Mouse (Mus musculus) bone marrow macrophage, adult 2 months (primary cell): ENCODE results near the gene Tnfrsf19. TPM values are rescaled to one million over a fixed set of nuclear protein-coding genes. Genes with fewer than 3 reads are reported as not detected.
A peak's percentile ranks its signal among the peaks of the same experiment; 100 is the strongest.

Experiments used
- H3K27ac ChIP-seq: 2 replicates; pipeline ENCODE4 v1.5.1; 2012; ENCODE audit warnings: low read depth, low read length; ENCODE audit not compliant: insufficient read depth
- H3K4me1 ChIP-seq: 2 replicates; pipeline ENCODE4 v1.6.1; 2012; ENCODE audit warnings: low read length; ENCODE audit not compliant: control insufficient read depth, insufficient read depth
- H3K4me3 ChIP-seq: 2 replicates; pipeline ENCODE4 v1.5.1; 2012; ENCODE audit warnings: mild to moderate bottlenecking, low read length, moderate library complexity; ENCODE audit not compliant: insufficient read depth
- CTCF ChIP-seq: IDR thresholded peaks from 2 replicates; pipeline ENCODE4 v1.5.1; 2012; ENCODE audit warnings: low read depth, mild to moderate bottlenecking, low read length, moderate library complexity
- POLR2A ChIP-seq: IDR thresholded peaks from 2 replicates; pipeline ENCODE4 v1.6.1; 2012; ENCODE audit warnings: mild to moderate bottlenecking, low read depth, low read length, borderline replicate concordance
- polyA plus RNA-seq: library from polyadenylated mRNA; stranded (reverse); fragments of >200 nt; gene quantifications from 2 replicates; pipeline ENCODE4 v1.2.4, GENCODE M21; 2012; ENCODE audit not compliant: missing spikeins, insufficient read depth, insufficient read length

Gene Tnfrsf19
- polyA plus RNA-seq = not detected in 2 replicates

GRCm38 (mm10) chr14:61046091-61046681, at the start of gene Tnfrsf19:
TSS of gene Tnfrsf19 (minus strand) at chr14:61046490.
- TF ChIP-seq CTCF (no peak), POLR2A (no peak)
- Histone ChIP-seq H3K4me3 (peak within 1 kb of the TSS; percentile 14), H3K27ac (no peak within 1 kb of the TSS), H3K4me1 (no peaks in the 10 kb centered on the region)

GRCm38 (mm10) chr14:61092073-61092472, 45.8 kb upstream of the Tnfrsf19 start:
- TF ChIP-seq POLR2A = no peak
- TF ChIP-seq CTCF = no peak
- Histone ChIP-seq H3K4me3 (no peak overlapping the region), H3K4me1 (no peaks in the 10 kb centered on the region), H3K27ac (no peak overlapping the region)

- no peak overlapping the region for H3K4me3 ChIP-seq
- TF ChIP-seq POLR2A = no peak
- TF ChIP-seq CTCF = no peak
- H3K27ac ChIP-seq = no peak overlapping the region
- no peaks in the 10 kb centered on the region for H3K4me1 ChIP-seq
Observed at GRCm38 (mm10) chr14:61090955-61091354, 44.7 kb upstream of the Tnfrsf19 start.

DNA sequence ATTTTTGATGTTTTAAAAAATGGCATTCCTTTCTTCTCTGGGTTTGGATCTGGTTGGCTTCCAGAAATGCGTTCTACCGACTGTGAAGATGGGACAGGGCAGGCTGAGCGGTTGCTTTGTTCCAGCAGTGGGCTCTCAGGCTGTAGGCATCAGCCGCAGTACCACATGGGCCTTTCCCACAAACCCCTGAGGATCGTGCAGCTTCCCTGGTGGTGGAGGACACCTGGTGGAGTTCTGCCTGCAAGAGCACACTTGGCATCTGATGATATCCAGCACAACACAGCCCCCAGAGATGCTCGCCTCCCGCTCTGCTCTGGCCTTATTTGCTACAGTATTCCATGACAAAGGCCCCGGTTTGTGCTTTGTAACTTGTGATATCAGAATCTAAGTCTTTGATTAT, 41.9 kb upstream of the Tnfrsf19 start:
- H3K4me1 ChIP-seq = no peaks in the 10 kb centered on the region
- no peak overlapping the region for H3K4me3 ChIP-seq
- no peak overlapping the region for H3K27ac ChIP-seq
- no peak for TF ChIP-seq CTCF
- no peak for TF ChIP-seq POLR2A

GRCm38 (mm10) chr14:61085325-61085724, 39.0 kb upstream of the Tnfrsf19 start:
- TF ChIP-seq POLR2A (no peak), CTCF (no peak)
- Histone ChIP-seq H3K4me3 (no peak overlapping the region), H3K27ac (no peak overlapping the region), H3K4me1 (no peaks in the 10 kb centered on the region)

DNA sequence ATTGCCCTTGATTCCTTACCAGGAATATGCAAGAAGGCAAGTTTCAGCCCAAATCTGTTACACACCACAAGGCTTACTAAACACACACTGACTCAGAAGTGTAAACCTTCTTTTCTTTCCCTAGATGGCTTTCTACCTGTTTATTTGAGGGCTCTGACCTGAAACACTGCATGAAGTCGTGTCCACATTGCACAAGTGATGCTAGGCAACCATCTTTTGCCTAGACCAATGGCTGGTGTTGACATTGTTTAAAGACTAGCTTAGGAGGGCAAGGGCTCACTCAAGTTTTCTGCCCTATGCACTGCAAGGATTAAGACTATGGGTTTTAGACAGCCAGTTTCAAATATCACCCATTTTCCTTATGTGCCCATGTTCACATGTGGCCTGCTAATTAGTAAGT, 23.3 kb upstream of the Tnfrsf19 start:
- Histone ChIP-seq H3K27ac (no peak overlapping the region), H3K4me3 (no peak overlapping the region)

GRCm38 (mm10) chr14:61061729-61062128, 15.4 kb upstream of the Tnfrsf19 start:
- no peak overlapping the region for H3K27ac ChIP-seq
- H3K4me1 ChIP-seq = no peaks in the 10 kb centered on the region
- no peak overlapping the region for H3K4me3 ChIP-seq
- TF ChIP-seq CTCF = no peak
- TF ChIP-seq POLR2A = no peak

More for the DNA sequence above, 23.3 kb upstream of the Tnfrsf19 start:
- TF ChIP-seq CTCF (no peak), POLR2A (no peak)
- no peaks in the 10 kb centered on the region for H3K4me1 ChIP-seq

DNA sequence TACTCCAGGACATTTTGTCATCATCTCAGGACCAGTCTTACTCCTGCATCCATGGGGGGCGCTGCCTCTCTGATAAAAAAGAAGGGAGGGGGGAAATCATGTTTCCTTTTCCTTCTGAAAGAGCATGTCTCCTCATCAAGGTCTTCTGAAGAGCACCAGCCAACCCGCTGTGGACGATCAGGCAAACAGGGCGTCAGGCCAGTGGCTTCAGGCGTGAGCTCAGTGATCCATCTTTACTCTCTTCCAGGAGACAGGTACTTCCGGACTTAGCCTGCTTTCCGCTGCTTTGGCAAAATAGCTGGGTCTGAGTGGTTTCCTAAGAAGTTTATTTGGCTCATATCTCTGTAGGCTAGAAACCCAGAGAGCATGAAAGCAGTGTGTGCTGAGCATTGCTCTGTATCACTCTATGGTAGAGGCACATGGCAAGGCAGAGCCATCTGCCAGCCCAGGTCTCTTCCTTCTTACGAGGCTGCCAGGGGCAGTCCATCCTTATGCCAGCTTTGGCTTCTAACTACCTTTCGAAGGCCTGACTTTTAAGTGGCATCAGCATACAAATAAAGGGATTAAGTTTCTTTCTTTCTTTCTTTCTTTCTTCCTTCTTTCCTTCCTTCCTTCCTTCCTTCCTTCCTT, 13.1 kb upstream of the Tnfrsf19 start:
- Histone ChIP-seq H3K27ac (no peak overlapping the region), H3K4me3 (no peak overlapping the region), H3K4me1 (no peaks in the 10 kb centered on the region)
- TF ChIP-seq POLR2A (no peak), CTCF (no peak)

GRCm38 (mm10) chr14:61056962-61057361, 10.7 kb upstream of the Tnfrsf19 start:
- TF ChIP-seq POLR2A (no peak), CTCF (no peak)
- Histone ChIP-seq H3K4me1 (no peaks in the 10 kb centered on the region), H3K27ac (no peak overlapping the region), H3K4me3 (no peak overlapping the region)

- Histone ChIP-seq H3K4me3 (no peak overlapping the region), H3K4me1 (no peaks in the 10 kb centered on the region), H3K27ac (no peak overlapping the region)
- no peak for TF ChIP-seq CTCF
- TF ChIP-seq POLR2A = no peak
Observed at GRCm38 (mm10) chr14:61056445-61056844, 10.2 kb upstream of the Tnfrsf19 start.
